Mouse (Mus musculus) lung, postnatal 0 days (tissue): ENCODE measurements around the gene Cldn34c1.
"Not testable (repeated sequence)": the region's sequence is repeated elsewhere in the genome, so short reads cannot be mapped to it uniquely, and the experiment has no call there.

Experiments used
- CTCF ChIP-seq: IDR thresholded peaks from 2 replicates; pipeline ENCODE4 v1.5.1; 2016; ENCODE audit warnings: antibody characterized with exemption, mild to moderate bottlenecking
- EP300 ChIP-seq: IDR thresholded peaks from 2 replicates; pipeline ENCODE4 v1.6.1; 2016; ENCODE audit warnings: antibody characterized with exemption, mild to moderate bottlenecking, control low read depth

DNA sequence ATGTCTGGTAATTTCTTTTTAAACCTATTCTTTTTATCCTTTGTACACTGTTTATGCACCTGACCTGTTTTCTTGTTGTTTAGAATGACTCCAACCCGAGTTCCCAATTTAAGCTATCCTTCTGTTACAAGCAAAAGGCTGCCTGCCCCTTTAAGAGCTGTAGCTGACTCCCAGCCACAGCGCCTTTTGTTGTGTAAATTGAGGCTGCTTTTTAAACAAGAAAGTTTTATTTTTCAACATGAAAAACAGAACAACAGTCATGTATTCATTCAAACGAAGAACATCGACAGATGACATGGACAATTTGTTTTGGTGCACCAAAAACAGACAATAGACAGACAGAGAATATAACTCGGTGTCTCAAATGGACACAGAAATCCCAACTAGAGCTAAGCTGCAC is 489 bp upstream of the Cldn34c1 start:
- not testable (repeated sequence) for TF ChIP-seq EP300, CTCF
